Mouse (Mus musculus) skeletal muscle tissue, adult 2 months (tissue): ENCODE results near the gene Oog2.
"Not testable (repeated sequence)": the region's sequence is repeated elsewhere in the genome, so short reads cannot be mapped to it uniquely, and the experiment has no call there.

Experiments used
- DNase-seq: peaks from one replicate; pipeline ENCODE4 v3.0.0-alpha.2; 2012; ENCODE audit warnings: low read depth, low spot score

The Oog2 gene

GRCm38 (mm10) chr4:144190419-144190818 is at the start of gene Oog2:
TSS of gene Oog2 (plus strand) at chr4:144190719.
- no peak for DNase-seq

GRCm38 (mm10) chr4:144162563-144162962 is 28.0 kb upstream of the Oog2 start, which contains the start of gene Oog3:
TSS of gene Oog3 (minus strand) at chr4:144162663.
- no peak for DNase-seq

DNA sequence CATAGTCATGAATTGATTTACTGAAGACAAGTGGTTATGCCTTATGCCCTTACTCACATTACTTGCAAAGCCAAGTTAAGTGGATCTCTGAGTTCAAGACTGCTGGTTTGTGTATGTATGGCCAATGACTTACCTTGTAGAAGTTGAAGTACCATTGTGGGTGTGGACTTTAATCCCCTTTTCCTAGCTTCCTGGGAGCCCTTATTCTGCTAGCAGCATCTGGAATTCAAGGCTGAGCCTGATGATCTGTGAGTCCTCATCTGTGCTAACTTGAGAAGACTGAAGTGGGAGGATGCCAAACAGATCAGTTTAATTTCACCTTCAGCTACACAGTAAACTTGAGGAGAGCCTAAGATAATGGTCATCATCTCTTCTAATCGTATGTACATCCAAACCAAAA is 22.7 kb downstream of the Oog2 start, which contains the start of gene C87977:
Gene C87977, minus strand, starts transcription at position 101 of the 400 bp plus-strand sequence.
- not testable (repeated sequence) for DNase-seq
